Mouse (Mus musculus) spleen, adult 18-20 months (tissue): ENCODE measurements around the gene Ppdpf.
A peak's percentile ranks its signal among the peaks of the same experiment; 100 is the strongest.
"Not testable (repeated sequence)": the region's sequence is repeated elsewhere in the genome, so short reads cannot be mapped to it uniquely, and the experiment has no call there.

ENCODE experiments used
- DNase-seq, 2 experiments: peaks; one replicate each; pipeline ENCODE4 v3.0.0; 2022; ENCODE audit warnings: mixed read lengths in 2 of 2

The Ppdpf gene

GRCm38 (mm10) chr2:181159771-181160170 lies 27.3 kb upstream of the Ppdpf start:
- DNase-seq, result no peak

- DNase-seq, result no peak
These were observed 26.2 kb upstream of the Ppdpf start for GRCm38 (mm10) chr2:181160821-181161220.

GRCm38 (mm10) chr2:181166469-181166868 lies 20.6 kb upstream of the Ppdpf start:
- DNase-seq, result no peak

- no peak for DNase-seq
These were observed 12.4 kb upstream of the Ppdpf start for GRCm38 (mm10) chr2:181174646-181175045.

- DNase-seq, result no peak
These were observed 9.0 kb upstream of the Ppdpf start for GRCm38 (mm10) chr2:181178015-181178414.

GRCm38 (mm10) chr2:181178471-181178870 lies 8.6 kb upstream of the Ppdpf start:
- no peak for DNase-seq

- DNase-seq, result no peak
These were observed 6.1 kb upstream of the Ppdpf start for GRCm38 (mm10) chr2:181180898-181181297.

GRCm38 (mm10) chr2:181186635-181187034 lies 412 bp upstream of the Ppdpf start:
- DNase-seq, result peak; percentile 82 to 86

GRCm38 (mm10) chr2:181188681-181189080 lies 1.6 kb downstream of the Ppdpf start:
- peak; percentile 53 to 64 for DNase-seq

- DNase-seq, result no peak
These were observed 2.3 kb downstream of the Ppdpf start for GRCm38 (mm10) chr2:181189321-181189720.

- not testable (repeated sequence) for DNase-seq
These were observed 4.3 kb downstream of the Ppdpf start for GRCm38 (mm10) chr2:181191385-181191784.

- DNase-seq, result no peak
These were observed 4.9 kb downstream of the Ppdpf start for GRCm38 (mm10) chr2:181191936-181192335.

GRCm38 (mm10) chr2:181193044-181193443 lies 6.0 kb downstream of the Ppdpf start:
- no peak for DNase-seq

- no peak for DNase-seq
These were observed 9.7 kb downstream of the Ppdpf start for GRCm38 (mm10) chr2:181196628-181197300.

GRCm38 (mm10) chr2:181201606-181202005 lies 14.6 kb downstream of the Ppdpf start:
- no peak for DNase-seq

GRCm38 (mm10) chr2:181202422-181202821 lies 15.4 kb downstream of the Ppdpf start, which contains the start of gene Ptk6:
TSS of gene Ptk6 (minus strand) at chr2:181202789.
- DNase-seq, result no peak

- no peak for DNase-seq
These were observed 15.8 kb downstream of the Ppdpf start for GRCm38 (mm10) chr2:181202886-181203285.

GRCm38 (mm10) chr2:181205678-181206077 lies 18.6 kb downstream of the Ppdpf start:
- DNase-seq, result no peak

GRCm38 (mm10) chr2:181206118-181206517 lies 19.1 kb downstream of the Ppdpf start:
- no peak for DNase-seq

- peak in 1 of 2 experiments; percentile 42 for DNase-seq
These were observed 25.5 kb downstream of the Ppdpf start for GRCm38 (mm10) chr2:181212389-181213020.

GRCm38 (mm10) chr2:181213021-181213445 lies 26.0 kb downstream of the Ppdpf start, which contains the start of gene Srms:
TSS of gene Srms (minus strand) at chr2:181213185.
- DNase-seq, result peak in 1 of 2 experiments; percentile 59

GRCm38 (mm10) chr2:181216037-181216436 lies 29.0 kb downstream of the Ppdpf start:
- no peak for DNase-seq

- no peak for DNase-seq
These were observed 31.9 kb downstream of the Ppdpf start for GRCm38 (mm10) chr2:181218881-181219485.
